Mouse (Mus musculus): ENCODE data around the gene Zfp324. TPM values are rescaled to one million over a fixed set of nuclear protein-coding genes. Genes with fewer than 3 reads are reported as not detected.
"Not testable (repeated sequence)": the region's sequence is repeated elsewhere in the genome, so short reads cannot be mapped to it uniquely, and the experiment has no call there.

The Zfp324 gene
- polyA plus RNA-seq, 2 experiments: 9.5 to 9.8 TPM

- H3K4me1 ChIP-seq (ENCODE audit: control insufficient read depth, insufficient read depth, low read length): peaks cover 10% of the 10 kb centered on the region
- H3K36me3 ChIP-seq (ENCODE audit: control insufficient read depth, insufficient read depth, low read length): peaks cover 42% of the 10 kb centered on the region
- ATAC-seq (ENCODE audit: low FRiP score, low read depth) (no peak), DNase-seq (ENCODE audit: low spot score) (no peak)
- no peak overlapping the region for H3K9ac ChIP-seq (ENCODE audit: low read depth, low read length, severe bottlenecking)
- H3K9me3 ChIP-seq (ENCODE audit: control insufficient read depth, low read length): no peaks in the 10 kb centered on the region
- no peak overlapping the region for H3K4me3 ChIP-seq (replicated peaks; ENCODE audit: low read length)
- no peak for TF ChIP-seq POLR2A (IDR thresholded peaks at IDR 0.05; ENCODE audit: borderline replicate concordance, extremely low read depth, insufficient read depth, insufficient read length)
- WGBS: 86% methylated on average over 7 of the region's 7 CpGs
- peaks cover 25% of the 10 kb centered on the region; the same call in 1 of the 2 replicates for H3K27me3 ChIP-seq (ENCODE audit: control insufficient read depth, insufficient read depth, low read length)
- H3K4me2 ChIP-seq (replicated peaks; ENCODE audit: low read depth, low read length, severe bottlenecking): no peak overlapping the region
- H3K27ac ChIP-seq (replicated peaks; ENCODE audit: low read depth, low read length): no peak overlapping the region
These were observed 39.3 kb upstream of the Zfp324 start for GRCm38 (mm10) chr7:12926316-12926715.

GRCm38 (mm10) chr7:12927191-12927680, 38.4 kb upstream of the Zfp324 start, which contains the start of gene Rnf225:
Rnf225 (plus strand) TSS chr7:12927416.
- H3K27ac ChIP-seq (replicated peaks; ENCODE audit: low read depth, low read length): no peak within 1 kb of the TSS
- WGBS: 20% methylated on average over 8 of the region's 8 CpGs
- H3K9me3 ChIP-seq (ENCODE audit: control insufficient read depth, low read length): no peaks in the 10 kb centered on the region
- H3K4me2 ChIP-seq (replicated peaks; ENCODE audit: low read depth, low read length, severe bottlenecking): peak within 1 kb of the TSS; percentile 53
- DNase-seq (ENCODE audit: low spot score) (peak; percentile 40), ATAC-seq (ENCODE audit: low FRiP score, low read depth) (peak; percentile 10; the same call in 1 of the 2 replicates)
- H3K36me3 ChIP-seq (ENCODE audit: control insufficient read depth, insufficient read depth, low read length): peaks cover 42% of the 10 kb centered on the region
- peak within 1 kb of the TSS; percentile 45 for H3K9ac ChIP-seq (ENCODE audit: low read depth, low read length, severe bottlenecking)
- peaks cover 10% of the 10 kb centered on the region for H3K4me1 ChIP-seq (ENCODE audit: control insufficient read depth, insufficient read depth, low read length)
- H3K4me3 ChIP-seq (replicated peaks; ENCODE audit: low read length): peak within 1 kb of the TSS; percentile 36
- peaks cover 25% of the 10 kb centered on the region; the same call in 1 of the 2 replicates for H3K27me3 ChIP-seq (ENCODE audit: control insufficient read depth, insufficient read depth, low read length)
- TF ChIP-seq POLR2A (IDR thresholded peaks at IDR 0.05; ENCODE audit: borderline replicate concordance, extremely low read depth, insufficient read depth, insufficient read length): no peak

GRCm38 (mm10) chr7:12927693-12928589, 37.7 kb upstream of the Zfp324 start:
- no peaks in the 10 kb centered on the region for H3K9me3 ChIP-seq (ENCODE audit: control insufficient read depth, low read length)
- H3K27ac ChIP-seq (replicated peaks; ENCODE audit: low read depth, low read length): no peak overlapping the region
- TF ChIP-seq POLR2A (IDR thresholded peaks at IDR 0.05; ENCODE audit: borderline replicate concordance, extremely low read depth, insufficient read depth, insufficient read length): no peak
- DNase-seq (ENCODE audit: low spot score): no peak
- peaks cover 42% of the 10 kb centered on the region for H3K36me3 ChIP-seq (ENCODE audit: control insufficient read depth, insufficient read depth, low read length)
- 2% methylated on average over 53 of the region's 65 CpGs for WGBS
- H3K4me1 ChIP-seq (ENCODE audit: control insufficient read depth, insufficient read depth, low read length): peaks cover 8% of the 10 kb centered on the region
- ATAC-seq (ENCODE audit: low FRiP score, low read depth): peak; percentile 42; the same call in 1 of the 2 replicates
- peak overlapping the region; percentile 36 for H3K4me3 ChIP-seq (replicated peaks; ENCODE audit: low read length)
- peaks cover 25% of the 10 kb centered on the region; the same call in 1 of the 2 replicates for H3K27me3 ChIP-seq (ENCODE audit: control insufficient read depth, insufficient read depth, low read length)
- H3K4me2 ChIP-seq (replicated peaks; ENCODE audit: low read depth, low read length, severe bottlenecking): peak overlapping the region; percentile 53
- H3K9ac ChIP-seq (ENCODE audit: low read depth, low read length, severe bottlenecking): peak overlapping the region; percentile 45

GRCm38 (mm10) chr7:12933615-12934140, 32.0 kb upstream of the Zfp324 start:
- DNase-seq (ENCODE audit: low spot score) (no peak), ATAC-seq (ENCODE audit: low FRiP score, low read depth) (no peak)
- Histone ChIP-seq H3K4me3 (replicated peaks; ENCODE audit: low read length) (no peak overlapping the region), H3K27me3 (ENCODE audit: control insufficient read depth, insufficient read depth, low read length) (no peaks in the 10 kb centered on the region), H3K9me3 (ENCODE audit: control insufficient read depth, low read length) (no peaks in the 10 kb centered on the region), H3K9ac (ENCODE audit: low read depth, low read length, severe bottlenecking) (no peak overlapping the region), H3K4me2 (replicated peaks; ENCODE audit: low read depth, low read length, severe bottlenecking) (no peak overlapping the region), H3K36me3 (ENCODE audit: control insufficient read depth, insufficient read depth, low read length) (no peaks in the 10 kb centered on the region), H3K4me1 (ENCODE audit: control insufficient read depth, insufficient read depth, low read length) (no peaks in the 10 kb centered on the region), H3K27ac (replicated peaks; ENCODE audit: low read depth, low read length) (no peak overlapping the region)
- 80% methylated on average over 4 of the region's 4 CpGs for WGBS
- TF ChIP-seq POLR2A (IDR thresholded peaks at IDR 0.05; ENCODE audit: borderline replicate concordance, extremely low read depth, insufficient read depth, insufficient read length): no peak

GRCm38 (mm10) chr7:12934808-12935207, 30.8 kb upstream of the Zfp324 start:
- Histone ChIP-seq H3K27me3 (ENCODE audit: control insufficient read depth, insufficient read depth, low read length) (no peaks in the 10 kb centered on the region), H3K27ac (replicated peaks; ENCODE audit: low read depth, low read length) (no peak overlapping the region), H3K9ac (ENCODE audit: low read depth, low read length, severe bottlenecking) (no peak overlapping the region), H3K4me2 (replicated peaks; ENCODE audit: low read depth, low read length, severe bottlenecking) (no peak overlapping the region), H3K4me1 (ENCODE audit: control insufficient read depth, insufficient read depth, low read length) (no peaks in the 10 kb centered on the region), H3K4me3 (replicated peaks; ENCODE audit: low read length) (no peak overlapping the region), H3K9me3 (ENCODE audit: control insufficient read depth, low read length) (no peaks in the 10 kb centered on the region), H3K36me3 (ENCODE audit: control insufficient read depth, insufficient read depth, low read length) (no peaks in the 10 kb centered on the region)
- ATAC-seq (ENCODE audit: low FRiP score, low read depth) (no peak), DNase-seq (ENCODE audit: low spot score) (no peak)
- WGBS: 70% methylated on average over 3 of the region's 3 CpGs
- TF ChIP-seq POLR2A (IDR thresholded peaks at IDR 0.05; ENCODE audit: borderline replicate concordance, extremely low read depth, insufficient read depth, insufficient read length): no peak

- not testable (repeated sequence) for DNase-seq (ENCODE audit: low spot score); H3K36me3 ChIP-seq (ENCODE audit: control insufficient read depth, insufficient read depth, low read length); H3K9ac ChIP-seq (ENCODE audit: low read depth, low read length, severe bottlenecking); H3K4me3 ChIP-seq (replicated peaks; ENCODE audit: low read length); ATAC-seq (ENCODE audit: low FRiP score, low read depth); H3K4me1 ChIP-seq (ENCODE audit: control insufficient read depth, insufficient read depth, low read length); H3K27ac ChIP-seq (replicated peaks; ENCODE audit: low read depth, low read length); H3K9me3 ChIP-seq (ENCODE audit: control insufficient read depth, low read length); H3K27me3 ChIP-seq (ENCODE audit: control insufficient read depth, insufficient read depth, low read length); H3K4me2 ChIP-seq (replicated peaks; ENCODE audit: low read depth, low read length, severe bottlenecking)
- WGBS: 85% methylated on average over 4 of the region's 4 CpGs
These were observed 28.3 kb upstream of the Zfp324 start for GRCm38 (mm10) chr7:12937254-12937803.

All from limb, embryonic 14.5 days (tissue).